Mouse (Mus musculus): ENCODE data around the gene Snrk. TPM values are rescaled to one million over a fixed set of nuclear protein-coding genes. Genes with fewer than 3 reads are reported as not detected.

Gene Snrk
- polyA plus RNA-seq, 1 experiment from 2014 or later = 42.4 TPM

DNA sequence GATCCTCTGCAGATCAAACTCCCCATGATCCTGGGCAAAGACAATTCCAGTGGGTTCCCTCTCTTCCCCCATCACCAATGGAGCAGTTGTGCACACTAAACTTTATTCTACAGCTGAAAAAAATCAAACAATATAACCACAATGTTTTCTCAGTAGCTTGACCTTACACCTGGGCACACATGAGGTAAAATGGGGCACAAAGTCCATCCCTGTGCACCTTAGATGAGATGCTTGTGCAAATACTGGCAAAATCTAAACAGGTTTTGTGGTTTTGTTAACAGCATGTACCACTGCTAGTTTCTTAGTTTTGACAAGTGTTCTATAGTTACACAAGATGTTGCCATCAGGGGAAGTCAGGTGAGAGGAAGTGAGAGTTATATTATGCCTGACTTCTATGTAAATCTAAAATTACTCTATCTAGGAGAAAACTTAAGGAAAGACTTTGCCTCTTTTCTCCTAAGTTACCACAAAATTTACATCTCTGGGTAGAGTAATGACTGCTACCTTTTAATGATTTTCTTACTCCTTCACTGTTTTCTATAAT, 16.4 kb upstream of the Snrk start:
- H3K27ac ChIP-seq (ENCODE audit: low read depth, low read length) = no peak overlapping the region
- H3K36me3 ChIP-seq (ENCODE audit: control insufficient read depth, insufficient read depth, low read length) = no peaks in the 10 kb centered on the region
- no peak overlapping the region for H3K9ac ChIP-seq (ENCODE audit: low read length)
- H3K4me2 ChIP-seq (ENCODE audit: low read depth, low read length, severe bottlenecking) = no peak overlapping the region
- H3K27me3 ChIP-seq (ENCODE audit: control insufficient read depth, insufficient read depth, low read length) = no peaks in the 10 kb centered on the region
- H3K4me3 ChIP-seq (ENCODE audit: low read depth, low read length) = no peak overlapping the region
- H3K4me1 ChIP-seq (replicated peaks; ENCODE audit: control insufficient read depth, insufficient read depth, low read length) = no peaks in the 10 kb centered on the region
- no peak for ATAC-seq (replicated peaks; ENCODE audit: low FRiP score)
- no peak for DNase-seq (ENCODE audit: low spot score)
- H3K9me3 ChIP-seq (ENCODE audit: control insufficient read depth, low read length) = no peaks in the 10 kb centered on the region

- WGBS = 87% methylated on average over 4 of the region's 4 CpGs
- Histone ChIP-seq H3K36me3 (ENCODE audit: control insufficient read depth, insufficient read depth, low read length) (no peaks in the 10 kb centered on the region), H3K27me3 (ENCODE audit: control insufficient read depth, insufficient read depth, low read length) (no peaks in the 10 kb centered on the region), H3K4me2 (ENCODE audit: low read depth, low read length, severe bottlenecking) (no peak overlapping the region), H3K4me1 (replicated peaks; ENCODE audit: control insufficient read depth, insufficient read depth, low read length) (no peaks in the 10 kb centered on the region), H3K9me3 (ENCODE audit: control insufficient read depth, low read length) (no peaks in the 10 kb centered on the region), H3K4me3 (ENCODE audit: low read depth, low read length) (no peak overlapping the region), H3K9ac (ENCODE audit: low read length) (no peak overlapping the region), H3K27ac (ENCODE audit: low read depth, low read length) (no peak overlapping the region)
- ATAC-seq (replicated peaks; ENCODE audit: low FRiP score) (no peak), DNase-seq (ENCODE audit: low spot score) (no peak)
Observed at GRCm38 (mm10) chr9:122101196-122101595, 15.9 kb upstream of the Snrk start.

GRCm38 (mm10) chr9:122103550-122104284, 13.3 kb upstream of the Snrk start:
- no peak overlapping the region for H3K27ac ChIP-seq (ENCODE audit: low read depth, low read length)
- no peaks in the 10 kb centered on the region for H3K4me1 ChIP-seq (replicated peaks; ENCODE audit: control insufficient read depth, insufficient read depth, low read length)
- no peak for ATAC-seq (replicated peaks; ENCODE audit: low FRiP score)
- no peak overlapping the region for H3K4me2 ChIP-seq (ENCODE audit: low read depth, low read length, severe bottlenecking)
- 76% methylated on average over 9 of the region's 9 CpGs for WGBS
- H3K9me3 ChIP-seq (ENCODE audit: control insufficient read depth, low read length) = no peaks in the 10 kb centered on the region
- no peaks in the 10 kb centered on the region for H3K27me3 ChIP-seq (ENCODE audit: control insufficient read depth, insufficient read depth, low read length)
- H3K36me3 ChIP-seq (ENCODE audit: control insufficient read depth, insufficient read depth, low read length) = no peaks in the 10 kb centered on the region
- H3K9ac ChIP-seq (ENCODE audit: low read length) = no peak overlapping the region
- no peak overlapping the region for H3K4me3 ChIP-seq (ENCODE audit: low read depth, low read length)
- no peak for DNase-seq (ENCODE audit: low spot score)

- Histone ChIP-seq H3K4me3 (ENCODE audit: low read depth, low read length) (no peak overlapping the region), H3K4me1 (replicated peaks; ENCODE audit: control insufficient read depth, insufficient read depth, low read length) (no peaks in the 10 kb centered on the region), H3K36me3 (ENCODE audit: control insufficient read depth, insufficient read depth, low read length) (no peaks in the 10 kb centered on the region), H3K9ac (ENCODE audit: low read length) (no peak overlapping the region), H3K4me2 (ENCODE audit: low read depth, low read length, severe bottlenecking) (no peak overlapping the region), H3K27me3 (ENCODE audit: control insufficient read depth, insufficient read depth, low read length) (no peaks in the 10 kb centered on the region), H3K27ac (ENCODE audit: low read depth, low read length) (no peak overlapping the region), H3K9me3 (ENCODE audit: control insufficient read depth, low read length) (no peaks in the 10 kb centered on the region)
- no peak for DNase-seq (ENCODE audit: low spot score)
- ATAC-seq (replicated peaks; ENCODE audit: low FRiP score) = no peak
- WGBS = 64% methylated on average over 7 of the region's 7 CpGs
Observed at GRCm38 (mm10) chr9:122104285-122104829, 12.7 kb upstream of the Snrk start.

GRCm38 (mm10) chr9:122107701-122108375, 9.2 kb upstream of the Snrk start:
- 75% methylated on average over 7 of the region's 7 CpGs for WGBS
- ATAC-seq (replicated peaks; ENCODE audit: low FRiP score) (no peak), DNase-seq (ENCODE audit: low spot score) (no peak)
- H3K9ac ChIP-seq (ENCODE audit: low read length) = no peak overlapping the region
- no peaks in the 10 kb centered on the region for H3K4me1 ChIP-seq (replicated peaks; ENCODE audit: control insufficient read depth, insufficient read depth, low read length)
- H3K36me3 ChIP-seq (ENCODE audit: control insufficient read depth, insufficient read depth, low read length) = no peaks in the 10 kb centered on the region
- H3K27me3 ChIP-seq (ENCODE audit: control insufficient read depth, insufficient read depth, low read length) = no peaks in the 10 kb centered on the region
- no peak overlapping the region for H3K4me3 ChIP-seq (ENCODE audit: low read depth, low read length)
- no peaks in the 10 kb centered on the region for H3K9me3 ChIP-seq (ENCODE audit: control insufficient read depth, low read length)
- no peak overlapping the region for H3K4me2 ChIP-seq (ENCODE audit: low read depth, low read length, severe bottlenecking)
- no peak overlapping the region for H3K27ac ChIP-seq (ENCODE audit: low read depth, low read length)

DNA sequence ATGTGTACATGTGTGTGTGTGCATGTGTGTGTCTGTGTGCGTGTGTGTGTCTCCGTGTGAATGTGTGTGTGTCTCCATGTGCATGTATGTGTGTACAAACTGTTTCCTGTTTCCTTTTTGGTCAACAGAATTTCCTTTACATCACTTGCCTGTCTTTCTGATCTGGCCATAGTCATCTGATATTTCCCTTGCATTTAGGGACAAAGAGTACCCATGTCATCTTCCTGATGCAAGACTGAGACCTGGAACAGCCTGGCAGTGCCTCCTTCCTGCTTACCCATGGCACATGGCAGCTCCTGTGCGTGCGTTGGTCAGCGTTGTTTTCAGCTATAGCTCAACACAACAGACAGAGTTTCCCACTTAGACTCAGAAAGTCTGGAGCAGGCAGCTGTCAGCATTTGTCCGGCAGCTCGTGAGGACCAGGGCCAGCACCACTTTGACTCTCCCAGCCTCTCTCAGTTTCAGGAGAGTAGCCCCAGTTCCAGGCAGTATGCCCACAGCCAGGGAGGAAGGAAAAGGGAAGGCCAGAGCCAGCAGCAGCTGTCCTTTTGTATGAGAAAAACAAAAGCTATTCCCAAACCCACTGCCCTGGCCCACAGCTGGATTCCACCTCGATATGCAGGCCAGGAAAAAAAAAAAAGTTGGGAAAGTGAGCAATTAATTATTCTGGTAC, 7.4 kb upstream of the Snrk start:
- no peak for DNase-seq (ENCODE audit: low spot score)
- WGBS = 63% methylated on average over 8 of the region's 8 CpGs
- no peak for ATAC-seq (replicated peaks; ENCODE audit: low FRiP score)
- H3K9me3 ChIP-seq (ENCODE audit: control insufficient read depth, low read length) = no peaks in the 10 kb centered on the region
- H3K4me3 ChIP-seq (ENCODE audit: low read depth, low read length) = no peak overlapping the region
- no peaks in the 10 kb centered on the region for H3K36me3 ChIP-seq (ENCODE audit: control insufficient read depth, insufficient read depth, low read length)
- H3K4me1 ChIP-seq (replicated peaks; ENCODE audit: control insufficient read depth, insufficient read depth, low read length) = no peaks in the 10 kb centered on the region
- no peak overlapping the region for H3K27ac ChIP-seq (ENCODE audit: low read depth, low read length)
- H3K4me2 ChIP-seq (ENCODE audit: low read depth, low read length, severe bottlenecking) = no peak overlapping the region
- H3K9ac ChIP-seq (ENCODE audit: low read length) = no peak overlapping the region
- H3K27me3 ChIP-seq (ENCODE audit: control insufficient read depth, insufficient read depth, low read length) = no peaks in the 10 kb centered on the region

GRCm38 (mm10) chr9:122110508-122110907, 6.6 kb upstream of the Snrk start:
- DNase-seq (ENCODE audit: low spot score) (no peak), ATAC-seq (replicated peaks; ENCODE audit: low FRiP score) (no peak)
- Histone ChIP-seq H3K27me3 (ENCODE audit: control insufficient read depth, insufficient read depth, low read length) (no peaks in the 10 kb centered on the region), H3K27ac (ENCODE audit: low read depth, low read length) (no peak overlapping the region), H3K4me1 (replicated peaks; ENCODE audit: control insufficient read depth, insufficient read depth, low read length) (no peaks in the 10 kb centered on the region), H3K9ac (ENCODE audit: low read length) (no peak overlapping the region), H3K36me3 (ENCODE audit: control insufficient read depth, insufficient read depth, low read length) (no peaks in the 10 kb centered on the region), H3K9me3 (ENCODE audit: control insufficient read depth, low read length) (no peaks in the 10 kb centered on the region), H3K4me3 (ENCODE audit: low read depth, low read length) (no peak overlapping the region), H3K4me2 (ENCODE audit: low read depth, low read length, severe bottlenecking) (no peak overlapping the region)
- 86% methylated on average over 6 of the region's 6 CpGs for whole genome bisulfite sequencing

DNA sequence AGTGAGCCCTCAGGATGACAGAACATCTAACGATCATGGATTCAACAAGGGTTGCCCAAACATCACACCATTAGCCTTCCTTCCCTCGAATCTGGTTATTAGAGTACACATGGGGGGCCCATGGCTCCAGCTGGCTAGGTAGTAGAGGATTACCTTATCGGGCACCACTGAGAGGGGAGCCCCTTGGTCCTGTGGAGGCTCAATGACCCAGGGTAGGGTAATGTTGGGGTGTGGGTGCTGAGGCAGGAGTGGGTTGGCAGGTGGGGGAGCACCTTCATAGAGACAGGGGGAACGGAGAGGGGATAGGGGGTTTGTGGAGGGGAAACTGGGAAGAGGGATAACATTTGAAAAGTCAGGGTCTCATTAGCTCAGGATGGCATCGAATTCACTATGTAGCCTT, 6.1 kb upstream of the Snrk start:
- Histone ChIP-seq H3K4me2 (ENCODE audit: low read depth, low read length, severe bottlenecking) (no peak overlapping the region), H3K9ac (ENCODE audit: low read length) (no peak overlapping the region), H3K27ac (ENCODE audit: low read depth, low read length) (no peak overlapping the region), H3K4me1 (replicated peaks; ENCODE audit: control insufficient read depth, insufficient read depth, low read length) (no peaks in the 10 kb centered on the region), H3K4me3 (ENCODE audit: low read depth, low read length) (no peak overlapping the region), H3K9me3 (ENCODE audit: control insufficient read depth, low read length) (no peaks in the 10 kb centered on the region), H3K27me3 (ENCODE audit: control insufficient read depth, insufficient read depth, low read length) (no peaks in the 10 kb centered on the region), H3K36me3 (ENCODE audit: control insufficient read depth, insufficient read depth, low read length) (no peaks in the 10 kb centered on the region)
- no peak for ATAC-seq (replicated peaks; ENCODE audit: low FRiP score)
- WGBS = 88% methylated on average over 5 of the region's 5 CpGs
- DNase-seq (ENCODE audit: low spot score) = no peak

Measured in forebrain, embryonic 11.5 days (tissue).